Mouse (Mus musculus): ENCODE results near the gene Pigk.

DNA sequence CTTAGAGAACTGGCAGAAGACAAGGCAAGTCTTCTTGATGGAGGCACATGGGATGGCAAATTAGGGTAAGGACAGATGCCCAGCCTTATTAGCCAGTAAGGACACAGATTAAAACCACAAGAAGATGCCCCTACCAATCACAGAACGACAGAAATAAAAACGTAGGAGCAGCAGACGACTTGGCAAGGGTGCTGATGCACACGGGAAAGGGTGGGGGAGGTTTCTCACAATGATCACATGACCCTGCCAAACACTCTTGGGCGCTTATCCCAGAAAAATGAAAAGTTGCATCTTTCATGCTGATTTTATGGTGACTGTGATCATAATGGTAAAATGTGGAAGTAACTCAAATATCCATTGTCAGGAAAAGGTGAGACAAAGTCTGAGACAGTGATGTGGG lies 193.2 kb downstream of the Pigk start:
- TF ChIP-seq CTCF (IDR thresholded peaks at IDR 0.05) (no peak), EP300 (IDR thresholded peaks at IDR 0.05) (no peak)
